Mouse (Mus musculus) CH12.LX (cell line): ENCODE measurements at regions not wholly inside any gene's neighbourhood (a gene's known extent, or its start where the extent isn't known, plus 50 kb on each side); places are given as distances from the start of the nearest gene placed in this dataset.

ENCODE experiments used
- DNase-seq: peaks from one replicate; pipeline ENCODE4 v3.0.0-alpha.2; 2013; ENCODE audit errors: extremely low read depth
- H3K27ac ChIP-seq: 2 replicates; pipeline ENCODE4 v1.5.1; 2012; ENCODE audit warnings: low read depth, mild to moderate bottlenecking, control low read depth, moderate library complexity; ENCODE audit not compliant: insufficient read depth
- H3K27me3 ChIP-seq: replicated peaks from 2 replicates; pipeline ENCODE3; 2012; ENCODE audit warnings: inconsistent platforms
- H3K36me3 ChIP-seq, 2 experiments: replicated peaks in 1 of 2; 2 replicates each; pipeline versions ENCODE3 to v1.6.1; 2012; ENCODE audit warnings: inconsistent platforms in 1 of 2, low read length in 1 of 2, mild to moderate bottlenecking in 1 of 2, mixed read lengths in 1 of 2, moderate library complexity in 1 of 2; ENCODE audit not compliant: control insufficient read depth in 1 of 2, insufficient read depth in 1 of 2
- H3K4me1 ChIP-seq, 2 experiments: 2 replicates each; pipeline ENCODE4 v1.6.1; 2012; ENCODE audit warnings: inconsistent platforms in 1 of 2, moderate library complexity in 1 of 2; ENCODE audit not compliant: insufficient read depth in 2 of 2, control insufficient read depth in 1 of 2
- H3K4me2 ChIP-seq: 2 replicates; pipeline ENCODE4 v1.6.1; 2012; ENCODE audit warnings: low read depth, mild to moderate bottlenecking, control low read depth; ENCODE audit not compliant: poor library complexity, insufficient read depth, severe bottlenecking
- H3K4me3 ChIP-seq, 3 experiments: fragments of 150-350 bp in 1 of 3; sonication (generic) in 1 of 3; replicated peaks in 1 of 3; 2 replicates each; pipeline versions ENCODE3 to v1.5.1; 2011 to 2012; ENCODE audit warnings: low read depth in 2 of 3, low read length in 2 of 3, mild to moderate bottlenecking in 2 of 3, moderate library complexity in 2 of 3, control low read depth in 1 of 3, improper control_type of control experiment in 1 of 3, inconsistent platforms in 1 of 3, mixed read lengths in 1 of 3; ENCODE audit not compliant: poor library complexity in 1 of 3
- H3K79me2 ChIP-seq: replicated peaks from 2 replicates; pipeline ENCODE4 v1.6.1; 2012; ENCODE audit warnings: mild to moderate bottlenecking, moderate library complexity; ENCODE audit not compliant: control insufficient read depth, poor library complexity, insufficient read depth, severe bottlenecking; ENCODE audit errors: extremely low read depth
- H3K9ac ChIP-seq: 2 replicates; pipeline ENCODE4 v1.6.1; 2012; ENCODE audit warnings: low read depth, mild to moderate bottlenecking, control low read depth, moderate library complexity; ENCODE audit not compliant: insufficient read depth
- H3K9me3 ChIP-seq: replicated peaks from 2 replicates; pipeline ENCODE3; 2012; ENCODE audit warnings: low read length, inconsistent platforms, mixed read lengths
- CHD1 ChIP-seq: IDR thresholded peaks from 2 replicates; pipeline ENCODE4 v1.6.1; 2012; ENCODE audit warnings: low read depth, low read length, improper control_type of control experiment, inconsistent platforms
- CHD2 ChIP-seq: IDR thresholded peaks from 2 replicates; pipeline ENCODE4 v1.6.1; 2011; ENCODE audit warnings: low read length, improper control_type of control experiment
- E2F4 ChIP-seq: IDR thresholded peaks from 2 replicates; pipeline ENCODE4 v1.6.1; 2011; ENCODE audit warnings: low read depth, low read length, improper control_type of control experiment; ENCODE audit not compliant: insufficient replicate concordance
- EP300 ChIP-seq: IDR thresholded peaks from 2 replicates; pipeline ENCODE4 v1.6.1; 2011; ENCODE audit warnings: low read length, improper control_type of control experiment
- ETS1 ChIP-seq: conservative IDR thresholded peaks from 2 replicates; pipeline ENCODE4 v1.6.1; 2012; ENCODE audit warnings: low read depth, mild to moderate bottlenecking, inconsistent platforms, low read length, improper control_type of control experiment, moderate library complexity
- IRF4 ChIP-seq: IDR thresholded peaks from 2 replicates; pipeline ENCODE4 v1.6.1; 2014; ENCODE audit warnings: low read depth, mild to moderate bottlenecking, inconsistent platforms, low read length, improper control_type of control experiment
- JUN ChIP-seq: IDR thresholded peaks from 2 replicates; pipeline ENCODE4 v1.6.1; 2011; ENCODE audit warnings: low read depth, mild to moderate bottlenecking, low read length, improper control_type of control experiment, moderate library complexity; ENCODE audit not compliant: insufficient read depth
- MAX ChIP-seq: IDR thresholded peaks from 2 replicates; pipeline ENCODE4 v1.6.1; 2011; ENCODE audit warnings: low read length, improper control_type of control experiment
- MAZ ChIP-seq: IDR thresholded peaks from 2 replicates; pipeline ENCODE4 v1.6.1; 2012; ENCODE audit warnings: low read depth, mild to moderate bottlenecking, inconsistent platforms, low read length, improper control_type of control experiment, moderate library complexity
- MEF2A ChIP-seq: IDR thresholded peaks from 2 replicates; pipeline ENCODE4 v1.6.1; 2014; ENCODE audit warnings: low read depth, mild to moderate bottlenecking, inconsistent platforms, low read length, improper control_type of control experiment, borderline replicate concordance
- MXI1 ChIP-seq: IDR thresholded peaks from 2 replicates; pipeline ENCODE4 v1.6.1; 2011; ENCODE audit warnings: mild to moderate bottlenecking, low read depth, low read length, improper control_type of control experiment
- MYC ChIP-seq: IDR thresholded peaks from 2 replicates; pipeline ENCODE4 v1.6.1; 2011; ENCODE audit warnings: low read depth, mild to moderate bottlenecking, improper control_type of control experiment, low read length
- NELFE ChIP-seq: IDR thresholded peaks from 2 replicates; pipeline ENCODE4 v1.6.1; 2011; ENCODE audit warnings: low read depth, low read length, improper control_type of control experiment
- PAX5 ChIP-seq: IDR thresholded peaks from 2 replicates; pipeline ENCODE4 v1.6.1; 2012; ENCODE audit warnings: low read length, inconsistent platforms, mixed read lengths
- POLR2AphosphoS2 ChIP-seq: IDR thresholded peaks from 2 replicates; pipeline ENCODE4 v1.6.1; 2011; ENCODE audit warnings: low read depth, low read length, improper control_type of control experiment
- RAD21 ChIP-seq: IDR thresholded peaks from 2 replicates; pipeline ENCODE4 v1.6.1; 2011; ENCODE audit warnings: low read depth, mild to moderate bottlenecking, low read length, improper control_type of control experiment, moderate library complexity
- RCOR1 ChIP-seq: conservative IDR thresholded peaks from 2 replicates; pipeline ENCODE4 v1.6.1; 2012; ENCODE audit warnings: low read depth, mild to moderate bottlenecking, inconsistent platforms, low read length, improper control_type of control experiment
- SIN3A ChIP-seq: IDR thresholded peaks from 2 replicates; pipeline ENCODE4 v1.6.1; 2012; ENCODE audit warnings: low read length, improper control_type of control experiment, inconsistent platforms
- SMC3 ChIP-seq: IDR thresholded peaks from 2 replicates; pipeline ENCODE4 v1.6.1; 2011; ENCODE audit warnings: low read depth, low read length, improper control_type of control experiment
- TBP ChIP-seq: conservative IDR thresholded peaks from 2 replicates; pipeline ENCODE4 v1.6.1; 2011; ENCODE audit warnings: low read depth, low read length, improper control_type of control experiment
- TCF12 ChIP-seq: IDR thresholded peaks from 2 replicates; pipeline ENCODE4 v1.6.1; 2014; ENCODE audit warnings: low read depth, mild to moderate bottlenecking, inconsistent platforms, low read length, improper control_type of control experiment
- UBTF ChIP-seq: IDR thresholded peaks from 2 replicates; pipeline ENCODE4 v1.6.1; 2012; ENCODE audit warnings: low read depth, mild to moderate bottlenecking, inconsistent platforms, low read length, improper control_type of control experiment, moderate library complexity
- USF1 ChIP-seq: IDR thresholded peaks from 2 replicates; pipeline ENCODE4 v1.6.1; 2014; ENCODE audit warnings: low read depth, mild to moderate bottlenecking, inconsistent platforms, low read length, improper control_type of control experiment
- USF2 ChIP-seq: conservative IDR thresholded peaks from 2 replicates; pipeline ENCODE4 v1.6.1; 2011; ENCODE audit warnings: low read depth, low read length, improper control_type of control experiment
- ZC3H11A ChIP-seq: IDR thresholded peaks from 2 replicates; pipeline ENCODE4 v1.6.1; 2012; ENCODE audit warnings: low read depth, mild to moderate bottlenecking, inconsistent platforms, low read length, improper control_type of control experiment
- ZNF384 ChIP-seq: IDR thresholded peaks from 2 replicates; pipeline ENCODE4 v1.6.1; 2012; ENCODE audit warnings: low read depth, low read length, improper control_type of control experiment, inconsistent platforms
- dilution Hi-C: fragments of 300-500 bp; cut with MboI; formaldehyde crosslinking; loops from 2 replicates; pipeline ENCODE4 v1.14.3; 2020; ENCODE audit warnings: low sequenced_read_pairs; ENCODE audit not compliant: extremely low pct_unique_long_range_greater_than_20kb, extremely low pct_ligation_motif_present
- in situ Hi-C: fragments of 300-500 bp; cut with MboI; formaldehyde crosslinking; loops from 3 replicates; pipeline ENCODE4 v1.14.3; 2019; ENCODE audit warnings: low sequenced_read_pairs, low pct_ligation_motif_present, low pct_unique_long_range_greater_than_20kb, mixed read lengths

GRCm38 (mm10) chr14:76188105-76188645 lies 77.5 kb downstream of the Nufip1 start:
- TF ChIP-seq USF2 (no peak), MAX (no peak), UBTF (no peak), MEF2A (no peak), MYC (no peak), MAZ (no peak), MXI1 (no peak), USF1 (no peak), EP300 (no peak), ETS1 (no peak), RCOR1 (no peak), CHD1 (no peak), TBP (no peak)
- H3K79me2 ChIP-seq = no peaks in the 10 kb centered on the region
- H3K4me2 ChIP-seq = no peak overlapping the region
- no peak for DNase-seq
- H3K9me3 ChIP-seq = peaks cover 5% of the 10 kb centered on the region
- no peaks in the 10 kb centered on the region for H3K27me3 ChIP-seq
- H3K36me3 ChIP-seq = no peaks in the 10 kb centered on the region
- H3K27ac ChIP-seq = no peak overlapping the region
- H3K4me3 ChIP-seq = no peak overlapping the region
- in situ Hi-C loops = no loop called here
- no peak overlapping the region for H3K9ac ChIP-seq
- no peaks in the 10 kb centered on the region for H3K4me1 ChIP-seq
- dilution Hi-C loops = no loop called here

- Histone ChIP-seq H3K9me3 (peaks cover 5% of the 10 kb centered on the region), H3K4me2 (no peak overlapping the region), H3K27me3 (no peaks in the 10 kb centered on the region), H3K27ac (no peak overlapping the region), H3K9ac (no peak overlapping the region), H3K79me2 (no peaks in the 10 kb centered on the region), H3K4me1 (peaks cover 4 to 28% of the 10 kb centered on the region in 2 experiments; a peak in 3 of 4 replicates), H3K36me3 (no peaks in the 10 kb centered on the region), H3K4me3 (no peak overlapping the region)
- dilution Hi-C loops = no loop called here
- no peak for TF ChIP-seq IRF4
- no peak for TF ChIP-seq ZNF384
- no peak for TF ChIP-seq ZC3H11A
- TF ChIP-seq MEF2A = no peak
- TF ChIP-seq NELFE = no peak
- TF ChIP-seq SIN3A = no peak
- no peak for TF ChIP-seq CHD2
- no peak for TF ChIP-seq SMC3
- TF ChIP-seq E2F4 = no peak
- TF ChIP-seq JUN = no peak
- no peak for TF ChIP-seq RAD21
- no peak for TF ChIP-seq TBP
- TF ChIP-seq MYC = no peak
- TF ChIP-seq POLR2AphosphoS2 = no peak
- TF ChIP-seq TCF12 = no peak
- TF ChIP-seq EP300 = no peak
- TF ChIP-seq MXI1 = no peak
- TF ChIP-seq USF1 = no peak
- no peak for TF ChIP-seq PAX5
- TF ChIP-seq MAX = no peak
- in situ Hi-C loops = no loop called here
- DNase-seq = no peak
These were observed 84.6 kb downstream of the Nufip1 start for GRCm38 (mm10) chr14:76195324-76195723.
